Mouse (Mus musculus) embryonic facial prominence, embryonic 10.5 days (tissue): ENCODE data around the gene Zcchc17. TPM values are rescaled to one million over a fixed set of nuclear protein-coding genes. Genes with fewer than 3 reads are reported as not detected.

ENCODE experiments used
- DNase-seq: peaks from one replicate; pipeline ENCODE4 v3.0.0-alpha.2; 2017; ENCODE audit warnings: low spot score
- H3K27ac ChIP-seq: fragments of 300-500 bp; sonication (generic); replicated peaks from 2 replicates; pipeline ENCODE4 v1.5.1; 2016; ENCODE audit warnings: mild to moderate bottlenecking
- H3K27me3 ChIP-seq: fragments of 300-500 bp; sonication (generic); replicated peaks from 2 replicates; pipeline ENCODE4 v1.6.1; 2016; ENCODE audit warnings: low read depth, mild to moderate bottlenecking; ENCODE audit not compliant: poor library complexity, severe bottlenecking
- H3K36me3 ChIP-seq: fragments of 300-500 bp; sonication (generic); replicated peaks from 2 replicates; pipeline ENCODE4 v1.6.1; 2016; ENCODE audit warnings: mild to moderate bottlenecking, moderate library complexity
- H3K4me1 ChIP-seq: fragments of 300-500 bp; sonication (generic); 2 replicates; pipeline ENCODE4 v1.6.1; 2016
- H3K4me3 ChIP-seq: fragments of 300-500 bp; sonication (generic); 2 replicates; pipeline ENCODE4 v1.5.1; 2016; ENCODE audit warnings: mild to moderate bottlenecking, moderate library complexity
- H3K9me3 ChIP-seq: fragments of 300-500 bp; sonication (generic); 2 replicates; pipeline ENCODE4 v1.6.1; 2016; ENCODE audit warnings: mild to moderate bottlenecking
- WGBS: fragments of 180-500 bp; shearing (Covaris S2); methylation state at CpG from one replicate; pipeline ENCODE4 v1.1.7; 2016; 5-methylcytosine and 5-hydroxymethylcytosine counted together
- polyA plus RNA-seq: library from polyadenylated mRNA; unstranded; fragments of >200 nt; fragmentation: Nextera tagmentation; extraction: Ambion mirVana; gene quantifications from 2 replicates; pipeline ENCODE4 v1.2.1, GENCODE M21; 2016

The Zcchc17 gene
- polyA plus RNA-seq, 1 experiment from 2014 or later: 73.3 TPM

GRCm38 (mm10) chr4:130275016-130275822 lies 84.5 kb downstream of the Zcchc17 start:
- H3K4me1 ChIP-seq: peaks cover 33% of the 10 kb centered on the region
- peaks cover 86% of the 10 kb centered on the region for H3K27me3 ChIP-seq
- H3K36me3 ChIP-seq: no peaks in the 10 kb centered on the region
- peak; percentile 73 for DNase-seq
- H3K9me3 ChIP-seq: no peaks in the 10 kb centered on the region
- peak overlapping the region; percentile 80 for H3K4me3 ChIP-seq
- WGBS: under 1% methylated on average over 62 of the region's 62 CpGs
- peak overlapping the region; percentile 93 for H3K27ac ChIP-seq

- H3K9me3 ChIP-seq: no peaks in the 10 kb centered on the region
- H3K36me3 ChIP-seq: no peaks in the 10 kb centered on the region
- WGBS: under 1% methylated on average over 29 of the region's 29 CpGs
- peaks cover 86% of the 10 kb centered on the region for H3K27me3 ChIP-seq
- peak overlapping the region; percentile 93 for H3K27ac ChIP-seq
- DNase-seq: peak; percentile 78
- peaks cover 33% of the 10 kb centered on the region for H3K4me1 ChIP-seq
- H3K4me3 ChIP-seq: peak overlapping the region; percentile 80
These were observed 85.3 kb downstream of the Zcchc17 start for GRCm38 (mm10) chr4:130274346-130275015.

GRCm38 (mm10) chr4:130273698-130274345 lies 85.9 kb downstream of the Zcchc17 start:
- H3K4me1 ChIP-seq: peaks cover 33% of the 10 kb centered on the region
- H3K27ac ChIP-seq: peak overlapping the region; percentile 93
- WGBS: 10% methylated on average over 11 of the region's 12 CpGs
- H3K4me3 ChIP-seq: peak overlapping the region; percentile 80
- no peaks in the 10 kb centered on the region for H3K36me3 ChIP-seq
- peak; percentile 22 for DNase-seq
- H3K27me3 ChIP-seq: peaks cover 87% of the 10 kb centered on the region
- no peaks in the 10 kb centered on the region for H3K9me3 ChIP-seq

GRCm38 (mm10) chr4:130270611-130271347 lies 89.0 kb downstream of the Zcchc17 start:
- H3K27me3 ChIP-seq: peaks cover 60% of the 10 kb centered on the region
- H3K4me3 ChIP-seq: no peak overlapping the region
- H3K9me3 ChIP-seq: no peaks in the 10 kb centered on the region
- DNase-seq: no peak
- no peak overlapping the region for H3K27ac ChIP-seq
- WGBS: 86% methylated on average over 6 of the region's 6 CpGs
- H3K36me3 ChIP-seq: no peaks in the 10 kb centered on the region
- H3K4me1 ChIP-seq: peaks cover 45% of the 10 kb centered on the region

GRCm38 (mm10) chr4:130270089-130270488 lies 89.7 kb downstream of the Zcchc17 start:
- Histone ChIP-seq H3K9me3 (no peaks in the 10 kb centered on the region), H3K4me1 (peaks cover 41% of the 10 kb centered on the region), H3K27me3 (peaks cover 55% of the 10 kb centered on the region), H3K4me3 (no peak overlapping the region), H3K36me3 (no peaks in the 10 kb centered on the region), H3K27ac (no peak overlapping the region)
- WGBS: 87% methylated on average over 8 of the region's 8 CpGs
- no peak for DNase-seq

GRCm38 (mm10) chr4:130268736-130269135 lies 91.0 kb downstream of the Zcchc17 start:
- 91% methylated on average over 10 of the region's 10 CpGs for WGBS
- Histone ChIP-seq H3K27me3 (peaks cover 55% of the 10 kb centered on the region), H3K27ac (no peak overlapping the region), H3K4me3 (no peak overlapping the region), H3K4me1 (peaks cover 41% of the 10 kb centered on the region), H3K36me3 (peaks cover 5% of the 10 kb centered on the region; the same call in 1 of the 2 replicates), H3K9me3 (no peaks in the 10 kb centered on the region)
- DNase-seq: no peak

GRCm38 (mm10) chr4:130267069-130267468 lies 92.7 kb downstream of the Zcchc17 start:
- WGBS: 78% methylated on average over 7 of the region's 7 CpGs
- Histone ChIP-seq H3K4me3 (no peak overlapping the region), H3K36me3 (peaks cover 22% of the 10 kb centered on the region), H3K27me3 (peaks cover 49% of the 10 kb centered on the region), H3K4me1 (peaks cover 36% of the 10 kb centered on the region), H3K9me3 (no peaks in the 10 kb centered on the region), H3K27ac (no peak overlapping the region; the same call in 1 of the 2 replicates)
- DNase-seq: no peak

- WGBS: 44% methylated on average over 9 of the region's 9 CpGs
- DNase-seq: peak; percentile 24
These were observed 93.1 kb downstream of the Zcchc17 start for GRCm38 (mm10) chr4:130266601-130267000.

More at GRCm38 (mm10) chr4:130266601-130267000, 93.1 kb downstream of the Zcchc17 start:
- Histone ChIP-seq H3K27me3 (peaks cover 45% of the 10 kb centered on the region), H3K27ac (no peak overlapping the region), H3K4me3 (no peak overlapping the region), H3K4me1 (peaks cover 36% of the 10 kb centered on the region), H3K9me3 (no peaks in the 10 kb centered on the region), H3K36me3 (peaks cover 27% of the 10 kb centered on the region)

Other genes starting within 250 kb of the Zcchc17 start
- 0.21 and 0.41 TPM in 2 replicates for gene Hcrtr1, start 220.6 kb downstream of the Zcchc17 start, polyA plus RNA-seq
- gene Tinagl1, start 184.8 kb downstream of the Zcchc17 start, polyA plus RNA-seq: 10.7 and 12.3 TPM in 2 replicates
- gene Gm853, start 137.5 kb downstream of the Zcchc17 start, polyA plus RNA-seq: not detected in 2 replicates
- 43.6 and 60.0 TPM in 2 replicates for gene Serinc2, start 80.7 kb downstream of the Zcchc17 start, polyA plus RNA-seq
- 15.6 and 16.2 TPM in 2 replicates for gene Fabp3, start 51.3 kb downstream of the Zcchc17 start, polyA plus RNA-seq
- 0.77 TPM in 1 of 2 replicates, not detected in the other for gene Gm10570, start 51.3 kb downstream of the Zcchc17 start, polyA plus RNA-seq
- gene Snrnp40, start 189 bp upstream of the Zcchc17 start, polyA plus RNA-seq: 220 and 225 TPM in 2 replicates
- 4.5 and 6.2 TPM in 2 replicates for gene Nkain1, start 214.2 kb upstream of the Zcchc17 start, polyA plus RNA-seq